ENCODE assay signal across 8 mouse cellular contexts in the genomic region with DNA sequence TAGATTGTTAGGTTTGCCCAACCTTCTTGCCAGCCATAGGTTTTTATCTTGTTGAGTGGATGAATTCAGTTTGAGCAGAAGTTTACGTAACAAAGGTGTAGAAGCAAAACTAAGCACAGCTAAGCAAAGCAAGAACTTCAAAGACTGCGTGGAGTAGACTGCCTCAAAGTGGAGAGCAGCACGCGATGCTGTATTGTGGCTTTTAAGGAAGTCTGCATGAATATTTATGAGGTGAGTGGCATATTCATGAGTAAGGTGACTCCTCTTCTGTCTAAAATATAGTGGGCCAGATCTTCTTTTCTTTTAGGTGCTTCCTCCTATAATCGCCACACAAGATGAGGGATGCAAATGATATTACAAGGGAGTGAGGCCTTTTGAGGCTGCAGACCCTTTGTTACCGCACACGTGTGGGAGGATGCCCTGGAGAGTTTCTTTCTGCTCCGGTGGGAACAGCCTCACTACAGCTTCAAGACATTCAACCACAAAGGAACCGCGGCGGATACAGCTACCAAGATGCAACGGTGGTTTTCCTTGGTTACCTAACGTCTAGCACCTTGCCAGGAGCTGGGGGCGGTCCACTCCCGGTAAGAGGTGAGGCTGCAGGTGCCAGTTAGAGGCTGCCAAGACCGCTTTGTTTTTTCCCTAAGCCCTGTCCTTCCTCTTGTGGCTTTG. TPM values are rescaled to one million over a fixed set of nuclear protein-coding genes. Genes with fewer than 3 reads are reported as not detected.
A peak's percentile ranks its signal among the peaks of the same experiment; 100 is the strongest.
DNase-seq lines count a peak whose midpoint lies in the region; ATAC-seq lines count a peak whose summit lies in the region.

No protein-coding gene starts in this region.

- H3K9me3 ChIP-seq in heart, embryonic 12.5 days (replicated peaks): 0 out of 2 replicates have a peak, but pooled peaks cover 3% of the 10 kb centered on the region
- no peaks in the 10 kb centered on the region for H3K9me3 ChIP-seq in forebrain, embryonic 15.5 days
- H3K9me3 ChIP-seq in midbrain, embryonic 10.5 days (replicated peaks): no peaks in the 10 kb centered on the region

- no peaks in the 10 kb centered on the region for H3K36me3 ChIP-seq in heart, embryonic 12.5 days
- no peaks in the 10 kb centered on the region for H3K36me3 ChIP-seq in forebrain, embryonic 15.5 days
- H3K36me3 ChIP-seq in midbrain, embryonic 10.5 days: no peaks in the 10 kb centered on the region

- H3K27ac ChIP-seq in heart, embryonic 12.5 days (ENCODE audit: poor library complexity, severe bottlenecking): no peak overlapping the region
- H3K27ac ChIP-seq in forebrain, embryonic 15.5 days (replicated peaks): peak overlapping the region; percentile 46
- H3K27ac ChIP-seq in midbrain, embryonic 10.5 days (replicated peaks): peak overlapping the region; percentile 80

- no peak for ATAC-seq in heart, embryonic 12.5 days (ENCODE audit: insufficient number of reproducible peaks, low FRiP score)
- peak; percentile 59 for ATAC-seq in forebrain, embryonic 15.5 days (replicated peaks)

- peak overlapping the region; percentile 25 for H3K4me3 ChIP-seq in heart, embryonic 12.5 days
- peak overlapping the region; percentile 24 for H3K4me3 ChIP-seq in forebrain, embryonic 15.5 days
- peak overlapping the region; percentile 49 for H3K4me3 ChIP-seq in midbrain, embryonic 10.5 days

- H3K4me1 ChIP-seq in heart, embryonic 12.5 days (replicated peaks): peaks cover 6% of the 10 kb centered on the region
- peaks cover 13% of the 10 kb centered on the region for H3K4me1 ChIP-seq in forebrain, embryonic 15.5 days
- H3K4me1 ChIP-seq in midbrain, embryonic 10.5 days: peaks cover 19% of the 10 kb centered on the region

- DNase-seq in heart, postnatal 14 days: no peak
- peak; percentile 60 for DNase-seq in R1 (ENCODE audit: low read depth, low spot score)
- DNase-seq in midbrain, embryonic 10.5 days (ENCODE audit: low spot score): peak; percentile 59
- DNase-seq in thymus, postnatal 14 days: peak; percentile 57
- DNase-seq in cerebellum, adult 11-12 months: no peak
- no peak for DNase-seq in frontal cortex, postnatal 25 days (ENCODE audit: low spot score in 2 of 2)

- H3K27me3 ChIP-seq in heart, embryonic 12.5 days (replicated peaks): 0 out of 2 replicates have a peak, but pooled peaks cover 11% of the 10 kb centered on the region
- no peaks in the 10 kb centered on the region for H3K27me3 ChIP-seq in forebrain, embryonic 15.5 days
- H3K27me3 ChIP-seq in midbrain, embryonic 10.5 days (ENCODE audit: low read depth, poor library complexity, severe bottlenecking): 0 out of 2 replicates have a peak, but pooled peaks cover 4% of the 10 kb centered on the region

- intact Hi-C loops in heart, postnatal 14 days (cut with DNase I): loop anchor here (5.0 kb wide), 1 partner anchor 244 kb away; no protein-coding TSS in a partner anchor

- H3K9ac ChIP-seq in heart, embryonic 12.5 days: peak overlapping the region; percentile 12
- peak overlapping the region; percentile 34; the same call in 1 of the 2 replicates for H3K9ac ChIP-seq in forebrain, embryonic 15.5 days (replicated peaks)

- H3K4me2 ChIP-seq in heart, embryonic 12.5 days: peak overlapping the region; percentile 61
- peak overlapping the region; percentile 38 for H3K4me2 ChIP-seq in forebrain, embryonic 15.5 days (replicated peaks)

- WGBS in heart, embryonic 12.5 days: 6% methylated on average over 16 of the region's 16 CpGs
- 4% methylated on average over 16 of the region's 16 CpGs for WGBS in forebrain, embryonic 15.5 days
- 4% methylated on average over 16 of the region's 16 CpGs for WGBS in midbrain, embryonic 10.5 days

RNA-seq across cellular contexts. Expression of gene Rlf, which starts 16.2 kb away (rescaled TPM):
- polyA plus RNA-seq in heart, embryonic 12.5 days (2016; fragmentation: Nextera tagmentation; extraction: Ambion mirVana): 23.6 and 24.1 TPM in 2 replicates
- total RNA-seq in heart, postnatal 14 days (2021): 10 to 100 TPM; 15.6 to 16.9 TPM
- polyA plus RNA-seq in forebrain, embryonic 15.5 days (2015; fragmentation: Nextera tagmentation; extraction: Ambion mirVana): 30.5 and 34.7 TPM in 2 replicates
- 26.8 and 27.8 TPM in 2 replicates for polyA plus RNA-seq in midbrain, embryonic 10.5 days (2016; fragmentation: Nextera tagmentation; extraction: Ambion mirVana)

Comparison
In these comparisons a context has a peak if more than half of its experiments do, and no peak if none do; other contexts are left out.
1. DNase-seq: peak in R1 (single experiment), midbrain, embryonic 10.5 days (single experiment) and thymus, postnatal 14 days (single experiment); none in heart, postnatal 14 days (0 of 2), cerebellum, adult 11-12 months (single experiment) and frontal cortex, postnatal 25 days (0 of 2).
2. Peak in every context shown above with its lines, with median percentiles within 50 percentile points of each other: H3K4me3 ChIP-seq.